Mouse (Mus musculus): ENCODE data around the gene Olfr1209. TPM values are rescaled to one million over a fixed set of nuclear protein-coding genes. Genes with fewer than 3 reads are reported as not detected.

Olfr1209 gene
- polyA plus RNA-seq (2012; rRNA removed) = not detected in 2 replicates

- H3K4me3 ChIP-seq (ENCODE audit: insufficient read depth, low read length) = no peak within 1 kb of the TSS
- H3K4me1 ChIP-seq (ENCODE audit: control insufficient read depth, insufficient read depth, low read length) = no peaks in the 10 kb centered on the region
- TF ChIP-seq POLR2A (IDR thresholded peaks at IDR 0.05; ENCODE audit: extremely low read depth, insufficient read depth, low read length) = no peak
- TF ChIP-seq CTCF (IDR thresholded peaks at IDR 0.05; ENCODE audit: extremely low read depth, insufficient read depth, low read length) = no peak
- no peak within 1 kb of the TSS for H3K27ac ChIP-seq (ENCODE audit: insufficient read depth, low read length)
Measured at GRCm38 (mm10) chr2:88915057-88915456, at the start of gene Olfr1209. Gene Olfr1209 (minus strand): TSS chr2:88915157.

DNA sequence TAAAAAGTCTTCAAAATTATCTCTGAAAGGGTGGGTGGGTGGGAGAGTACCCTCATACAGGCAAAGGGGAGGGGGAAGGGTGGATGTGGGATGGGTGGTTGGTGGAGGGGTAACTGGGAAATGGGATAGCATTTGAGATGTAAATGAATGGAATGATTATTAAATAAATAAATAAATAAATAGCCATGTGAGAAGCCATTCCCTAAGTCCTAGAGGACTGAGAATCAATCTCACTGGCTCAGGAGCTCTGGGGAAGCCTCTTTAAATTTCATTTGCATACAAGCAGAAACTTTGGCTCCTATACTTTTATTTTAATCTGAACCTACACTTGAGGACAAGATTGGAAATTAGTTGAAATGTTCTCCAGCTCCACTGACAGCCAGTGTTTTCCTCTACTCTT, 38.7 kb upstream of the Olfr1209 start, which contains the start of gene Olfr1212:
Gene Olfr1212, plus strand, starts transcription at position 301 of the 400 bp plus-strand sequence.
- TF ChIP-seq POLR2A (IDR thresholded peaks at IDR 0.05; ENCODE audit: extremely low read depth, insufficient read depth, low read length) = no peak
- TF ChIP-seq CTCF (IDR thresholded peaks at IDR 0.05; ENCODE audit: extremely low read depth, insufficient read depth, low read length) = no peak
- Histone ChIP-seq H3K4me3 (ENCODE audit: insufficient read depth, low read length) (no peak within 1 kb of the TSS), H3K4me1 (ENCODE audit: control insufficient read depth, insufficient read depth, low read length) (no peaks in the 10 kb centered on the region), H3K27ac (ENCODE audit: insufficient read depth, low read length) (no peak within 1 kb of the TSS)

- TF ChIP-seq CTCF (IDR thresholded peaks at IDR 0.05; ENCODE audit: extremely low read depth, insufficient read depth, low read length) (no peak), POLR2A (IDR thresholded peaks at IDR 0.05; ENCODE audit: extremely low read depth, insufficient read depth, low read length) (no peak)
- Histone ChIP-seq H3K27ac (ENCODE audit: insufficient read depth, low read length) (no peak within 1 kb of the TSS), H3K4me3 (ENCODE audit: insufficient read depth, low read length) (no peak within 1 kb of the TSS), H3K4me1 (ENCODE audit: control insufficient read depth, insufficient read depth, low read length) (no peaks in the 10 kb centered on the region)
Measured at GRCm38 (mm10) chr2:88938011-88938410, 23.1 kb upstream of the Olfr1209 start, which contains the start of gene Olfr1211. Gene Olfr1211 (minus strand): TSS chr2:88938111.

GRCm38 (mm10) chr2:88902211-88902610, 12.7 kb downstream of the Olfr1209 start, which contains the start of gene Olfr1208:
Gene Olfr1208 (minus strand): TSS chr2:88902311.
- Histone ChIP-seq H3K4me3 (ENCODE audit: insufficient read depth, low read length) (no peak within 1 kb of the TSS), H3K27ac (ENCODE audit: insufficient read depth, low read length) (no peak within 1 kb of the TSS), H3K4me1 (ENCODE audit: control insufficient read depth, insufficient read depth, low read length) (no peaks in the 10 kb centered on the region)
- TF ChIP-seq CTCF (IDR thresholded peaks at IDR 0.05; ENCODE audit: extremely low read depth, insufficient read depth, low read length) (no peak), POLR2A (IDR thresholded peaks at IDR 0.05; ENCODE audit: extremely low read depth, insufficient read depth, low read length) (no peak)

DNA sequence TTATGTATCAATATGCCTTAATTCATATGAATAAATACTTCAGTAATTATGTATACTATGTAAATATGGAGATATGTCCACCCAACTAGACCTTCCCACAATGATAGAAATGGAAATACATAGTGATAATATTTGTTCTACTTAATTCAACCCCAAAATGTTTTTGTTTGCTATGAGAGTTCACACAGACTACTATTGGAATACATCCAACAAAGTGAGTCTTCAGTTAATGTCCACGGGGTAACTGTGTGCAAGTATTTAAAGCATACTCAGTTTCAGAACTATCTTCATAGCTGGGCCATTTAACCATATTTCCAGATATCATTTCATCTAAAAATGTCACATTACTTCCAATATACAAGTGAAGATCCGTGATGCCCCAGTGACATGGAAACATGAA, 52.0 kb downstream of the Olfr1209 start, which contains the start of gene Olfr1206:
Gene Olfr1206, plus strand, starts transcription at position 301 of the 400 bp plus-strand sequence.
- TF ChIP-seq CTCF (IDR thresholded peaks at IDR 0.05; ENCODE audit: extremely low read depth, insufficient read depth, low read length) (no peak), POLR2A (IDR thresholded peaks at IDR 0.05; ENCODE audit: extremely low read depth, insufficient read depth, low read length) (no peak)

More for the DNA sequence above, 52.0 kb downstream of the Olfr1209 start, which contains the start of gene Olfr1206:
- no peak within 1 kb of the TSS for H3K27ac ChIP-seq (ENCODE audit: insufficient read depth, low read length)
- H3K4me1 ChIP-seq (ENCODE audit: control insufficient read depth, insufficient read depth, low read length) = no peaks in the 10 kb centered on the region
- H3K4me3 ChIP-seq (ENCODE audit: insufficient read depth, low read length) = no peak within 1 kb of the TSS

Other genes starting within 250 kb of the Olfr1209 start
- gene Olfr1193, start 239.5 kb downstream of the Olfr1209 start, polyA plus RNA-seq (2012; rRNA removed) = not detected in 2 replicates
- not detected in 2 replicates for gene Olfr1195, start 226.0 kb downstream of the Olfr1209 start, polyA plus RNA-seq (2012; rRNA removed)
- not detected in 2 replicates for gene Olfr1196, start 210.6 kb downstream of the Olfr1209 start, polyA plus RNA-seq (2012; rRNA removed)
- not detected in 2 replicates for gene Olfr1197, start 182.8 kb downstream of the Olfr1209 start, polyA plus RNA-seq (2012; rRNA removed)
- gene Olfr1198, start 163.8 kb downstream of the Olfr1209 start, polyA plus RNA-seq (2012; rRNA removed) = not detected in 2 replicates
- gene Olfr1199, start 154.7 kb downstream of the Olfr1209 start, polyA plus RNA-seq (2012; rRNA removed) = not detected in 2 replicates
- not detected in 2 replicates for gene Olfr1200, start 144.7 kb downstream of the Olfr1209 start, polyA plus RNA-seq (2012; rRNA removed)
- gene Olfr1201, start 122.1 kb downstream of the Olfr1209 start, polyA plus RNA-seq (2012; rRNA removed) = not detected in 2 replicates
- gene Olfr1202, start 100.7 kb downstream of the Olfr1209 start, polyA plus RNA-seq (2012; rRNA removed) = not detected in 2 replicates
- gene Olfr1205, start 85.4 kb downstream of the Olfr1209 start, polyA plus RNA-seq (2012; rRNA removed) = not detected in 2 replicates
- gene Olfr1204, start 65.9 kb downstream of the Olfr1209 start, polyA plus RNA-seq (2012; rRNA removed) = not detected in 2 replicates
- gene Olfr1206, start 51.9 kb downstream of the Olfr1209 start, polyA plus RNA-seq (2012; rRNA removed) = not detected in 2 replicates
- not detected in 2 replicates for gene Olfr1208, start 12.8 kb downstream of the Olfr1209 start, polyA plus RNA-seq (2012; rRNA removed)
- gene Olfr1211, start 23.0 kb upstream of the Olfr1209 start, polyA plus RNA-seq (2012; rRNA removed) = not detected in 2 replicates
- gene Olfr1212, start 38.8 kb upstream of the Olfr1209 start, polyA plus RNA-seq (2012; rRNA removed) = not detected in 2 replicates
- 0.04 TPM in 1 of 2 replicates, not detected in the other for gene Gm13762, start 65.1 kb upstream of the Olfr1209 start, polyA plus RNA-seq (2012; rRNA removed)
- not detected in 2 replicates for gene Olfr1214, start 77.5 kb upstream of the Olfr1209 start, polyA plus RNA-seq (2012; rRNA removed)
- not detected in 2 replicates for gene Olfr1215, start 91.8 kb upstream of the Olfr1209 start, polyA plus RNA-seq (2012; rRNA removed)
- not detected in 2 replicates for gene Olfr1216, start 103.2 kb upstream of the Olfr1209 start, polyA plus RNA-seq (2012; rRNA removed)
- not detected in 2 replicates for gene Olfr1217, start 116.9 kb upstream of the Olfr1209 start, polyA plus RNA-seq (2012; rRNA removed)
- not detected in 2 replicates for gene Olfr1218, start 146.0 kb upstream of the Olfr1209 start, polyA plus RNA-seq (2012; rRNA removed)
- not detected in 2 replicates for gene Olfr1219, start 168.4 kb upstream of the Olfr1209 start, polyA plus RNA-seq (2012; rRNA removed)
- not detected in 2 replicates for gene Olfr1220, start 191.7 kb upstream of the Olfr1209 start, polyA plus RNA-seq (2012; rRNA removed)
- gene Olfr1221, start 202.1 kb upstream of the Olfr1209 start, polyA plus RNA-seq (2012; rRNA removed) = not detected in 2 replicates
- not detected in 2 replicates for gene Olfr1222, start 217.9 kb upstream of the Olfr1209 start, polyA plus RNA-seq (2012; rRNA removed)
- gene Olfr1223, start 236.4 kb upstream of the Olfr1209 start, polyA plus RNA-seq (2012; rRNA removed) = not detected in 2 replicates
- not detected in 2 replicates for gene Olfr1224-ps1, start 248.9 kb upstream of the Olfr1209 start, polyA plus RNA-seq (2012; rRNA removed)

Data from cortical plate, adult 2 months (tissue).